In the genomic region with DNA sequence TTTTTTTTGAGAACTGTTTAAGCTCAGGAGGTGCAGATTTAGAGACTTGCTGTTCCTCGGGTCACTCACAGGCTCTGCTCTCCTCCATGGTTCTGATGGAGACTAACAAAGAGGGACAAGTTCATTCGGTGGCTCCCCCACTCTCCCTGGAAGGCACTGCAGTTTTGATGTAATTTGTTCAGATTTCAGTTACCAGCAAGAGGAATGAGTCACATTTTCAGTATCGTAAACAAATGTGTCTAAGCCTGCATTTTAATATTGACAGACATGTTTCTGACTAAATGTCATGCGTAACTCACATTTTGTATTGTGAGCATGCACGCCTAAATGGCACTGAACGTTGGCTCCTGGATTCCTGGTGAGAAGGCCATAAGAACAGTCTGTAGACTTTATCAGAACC, we compare ENCODE assay signal across 19 mouse cellular contexts. TPM values are rescaled to one million over a fixed set of nuclear protein-coding genes. Genes with fewer than 3 reads are reported as not detected.
DNase-seq lines count a peak whose midpoint lies in the region; ATAC-seq lines count a peak whose summit lies in the region.
"Had no signal": no experiment of that assay in that cellular context is flagged by ENCODE, and none has a peak within 500 bp of the region (broad histone marks: within the 10 kb centered on the region; RNA-seq: fewer than 3 reads in every experiment).

No protein-coding gene starts in this region.

- no peak for DNase-seq in forebrain, embryonic 10.5 days (ENCODE audit: extremely low spot score, low spot score)
- DNase-seq in forebrain, embryonic 11.5 days (ENCODE audit: low spot score), result no peak
- peak; percentile 89 for DNase-seq in midbrain, embryonic 11.5 days (ENCODE audit: low spot score, missing footprints)
- DNase-seq in embryo, embryonic 11 days, result no peak
- no peak for DNase-seq in embryo, embryonic 10 days (ENCODE audit: low spot score)
- DNase-seq: adrenal gland, adult 2 months; adrenal gland, postnatal 25 days; cerebellum, adult 2 months; cerebellum, postnatal 10 days; gastrocnemius, postnatal 36 days; heart, adult 11 months had no signal

- no peaks in the 10 kb centered on the region for H3K9me3 ChIP-seq in forebrain, embryonic 10.5 days
- H3K9me3 ChIP-seq in forebrain, embryonic 11.5 days (ENCODE audit: control insufficient read depth, low read length), result no peaks in the 10 kb centered on the region
- no peaks in the 10 kb centered on the region for H3K9me3 ChIP-seq in midbrain, embryonic 11.5 days (ENCODE audit: control insufficient read depth, low read length)
- no peaks in the 10 kb centered on the region for H3K9me3 ChIP-seq in midbrain, embryonic 13.5 days
- H3K9me3 ChIP-seq in forebrain, embryonic 15.5 days, result no peaks in the 10 kb centered on the region
- H3K9me3 ChIP-seq: embryonic facial prominence, embryonic 12.5 days; heart, embryonic 13.5 days; hindbrain, embryonic 15.5 days had no signal

- no peak overlapping the region for H3K9ac ChIP-seq in forebrain, embryonic 11.5 days (ENCODE audit: low read length)
- H3K9ac ChIP-seq in midbrain, embryonic 11.5 days (ENCODE audit: low read length), result no peak overlapping the region
- no peak overlapping the region for H3K9ac ChIP-seq in midbrain, embryonic 13.5 days (replicated peaks)
- no peak overlapping the region for H3K9ac ChIP-seq in forebrain, embryonic 15.5 days (replicated peaks)
- H3K9ac ChIP-seq: embryonic facial prominence, embryonic 12.5 days; heart, embryonic 13.5 days; hindbrain, embryonic 15.5 days had no signal

- H3K4me1 ChIP-seq in forebrain, embryonic 10.5 days, result peaks cover 40% of the 10 kb centered on the region
- H3K4me1 ChIP-seq in forebrain, embryonic 11.5 days (replicated peaks; ENCODE audit: control insufficient read depth, insufficient read depth, low read length), result peaks cover 25% of the 10 kb centered on the region
- H3K4me1 ChIP-seq in midbrain, embryonic 11.5 days (ENCODE audit: control insufficient read depth, insufficient read depth, low read length), result peaks cover 30% of the 10 kb centered on the region
- H3K4me1 ChIP-seq in midbrain, embryonic 13.5 days (replicated peaks), result peaks cover 35% of the 10 kb centered on the region
- peaks cover 48% of the 10 kb centered on the region for H3K4me1 ChIP-seq in forebrain, embryonic 15.5 days

- 70% methylated on average over 6 of the region's 6 CpGs for WGBS in forebrain, embryonic 10.5 days
- 67% methylated on average over 6 of the region's 6 CpGs for WGBS in forebrain, embryonic 11.5 days
- 56% methylated on average over 6 of the region's 6 CpGs for WGBS in midbrain, embryonic 11.5 days
- 48% methylated on average over 6 of the region's 6 CpGs for WGBS in midbrain, embryonic 13.5 days
- WGBS in forebrain, embryonic 15.5 days, result 34% methylated on average over 6 of the region's 6 CpGs

- H3K4me2 ChIP-seq in forebrain, embryonic 11.5 days (ENCODE audit: low read depth, low read length, severe bottlenecking), result no peak overlapping the region
- H3K4me2 ChIP-seq in midbrain, embryonic 11.5 days, result no peak overlapping the region
- H3K4me2 ChIP-seq in midbrain, embryonic 13.5 days (replicated peaks), result no peak overlapping the region
- H3K4me2 ChIP-seq in forebrain, embryonic 15.5 days (replicated peaks), result no peak overlapping the region
- H3K4me2 ChIP-seq: embryonic facial prominence, embryonic 12.5 days; heart, embryonic 13.5 days; hindbrain, embryonic 15.5 days had no signal

- no peaks in the 10 kb centered on the region for H3K36me3 ChIP-seq in forebrain, embryonic 10.5 days (replicated peaks)
- no peaks in the 10 kb centered on the region for H3K36me3 ChIP-seq in forebrain, embryonic 11.5 days (ENCODE audit: control insufficient read depth, insufficient read depth, low read length)
- H3K36me3 ChIP-seq in midbrain, embryonic 11.5 days (ENCODE audit: control insufficient read depth, insufficient read depth, low read length), result no peaks in the 10 kb centered on the region
- H3K36me3 ChIP-seq in midbrain, embryonic 13.5 days, result no peaks in the 10 kb centered on the region
- H3K36me3 ChIP-seq in forebrain, embryonic 15.5 days, result no peaks in the 10 kb centered on the region
- H3K36me3 ChIP-seq: embryonic facial prominence, embryonic 12.5 days; heart, embryonic 13.5 days; hindbrain, embryonic 15.5 days had no signal

- peaks cover 32% of the 10 kb centered on the region for H3K27me3 ChIP-seq in forebrain, embryonic 10.5 days (ENCODE audit: poor library complexity, severe bottlenecking)
- H3K27me3 ChIP-seq in forebrain, embryonic 11.5 days (ENCODE audit: control insufficient read depth, insufficient read depth, low read length), result peaks cover 9% of the 10 kb centered on the region
- peaks cover 32% of the 10 kb centered on the region for H3K27me3 ChIP-seq in midbrain, embryonic 11.5 days (ENCODE audit: control insufficient read depth, insufficient read depth, low read length)
- H3K27me3 ChIP-seq in midbrain, embryonic 13.5 days, result peaks cover 52% of the 10 kb centered on the region
- no peaks in the 10 kb centered on the region for H3K27me3 ChIP-seq in forebrain, embryonic 15.5 days

- no peak for ATAC-seq in forebrain, embryonic 11.5 days (replicated peaks; ENCODE audit: low FRiP score)
- no peak for ATAC-seq in midbrain, embryonic 11.5 days (ENCODE audit: low FRiP score)
- no peak for ATAC-seq in midbrain, embryonic 13.5 days
- no peak for ATAC-seq in forebrain, embryonic 15.5 days (replicated peaks)
- ATAC-seq: intestine, embryonic 16.5 days had no signal

- no peak overlapping the region for H3K4me3 ChIP-seq in forebrain, embryonic 10.5 days
- no peak overlapping the region for H3K4me3 ChIP-seq in forebrain, embryonic 11.5 days (ENCODE audit: low read depth, low read length)
- H3K4me3 ChIP-seq in midbrain, embryonic 11.5 days (ENCODE audit: low read depth, low read length), result no peak overlapping the region
- H3K4me3 ChIP-seq in midbrain, embryonic 13.5 days (replicated peaks), result no peak overlapping the region
- H3K4me3 ChIP-seq in forebrain, embryonic 15.5 days, result no peak overlapping the region
- H3K4me3 ChIP-seq: embryonic facial prominence, embryonic 12.5 days; heart, embryonic 13.5 days; hindbrain, embryonic 15.5 days had no signal

- 0 out of 2 replicates have a peak overlapping the region, but pooled peaks have one; percentile 2 for H3K27ac ChIP-seq in forebrain, embryonic 10.5 days
- no peak overlapping the region for H3K27ac ChIP-seq in forebrain, embryonic 11.5 days (ENCODE audit: low read depth, low read length)
- H3K27ac ChIP-seq in midbrain, embryonic 11.5 days (ENCODE audit: low read depth, low read length), result no peak overlapping the region
- no peak overlapping the region for H3K27ac ChIP-seq in midbrain, embryonic 13.5 days
- H3K27ac ChIP-seq in forebrain, embryonic 15.5 days (replicated peaks), result peak overlapping the region; percentile 86
- H3K27ac ChIP-seq: embryonic facial prominence, embryonic 12.5 days; heart, embryonic 13.5 days; hindbrain, embryonic 15.5 days had no signal

RNA-seq across cellular contexts. Expression of gene Slc18a2, which starts 5.2 kb away (rescaled TPM):
- 10.8 and 10.9 TPM in 2 replicates for polyA plus RNA-seq in forebrain, embryonic 10.5 days (2016; fragmentation: Nextera tagmentation; extraction: Ambion mirVana)
- polyA plus RNA-seq in forebrain, embryonic 11.5 days (2014; fragmentation: Nextera tagmentation; extraction: Ambion mirVana), result 19.3 and 19.7 TPM in 2 replicates
- polyA plus RNA-seq in midbrain, embryonic 11.5 days (2014; fragmentation: Nextera tagmentation; extraction: Ambion mirVana), result 16.0 and 19.0 TPM in 2 replicates
- polyA plus RNA-seq in midbrain, embryonic 13.5 days (2015; fragmentation: Nextera tagmentation; extraction: Ambion mirVana), result 28.1 and 31.5 TPM in 2 replicates
- 24.1 and 25.0 TPM in 2 replicates for polyA plus RNA-seq in forebrain, embryonic 15.5 days (2015; fragmentation: Nextera tagmentation; extraction: Ambion mirVana)

RNA-seq across cellular contexts. Expression of gene Kcnk18, which starts 46.9 kb away (rescaled TPM):
- polyA plus RNA-seq in forebrain, embryonic 10.5 days (2016; fragmentation: Nextera tagmentation; extraction: Ambion mirVana), result not detected in 2 replicates
- polyA plus RNA-seq in forebrain, embryonic 11.5 days (2014; fragmentation: Nextera tagmentation; extraction: Ambion mirVana), result not detected in 2 replicates
- not detected in 2 replicates for polyA plus RNA-seq in midbrain, embryonic 11.5 days (2014; fragmentation: Nextera tagmentation; extraction: Ambion mirVana)
- polyA plus RNA-seq in midbrain, embryonic 13.5 days (2015; fragmentation: Nextera tagmentation; extraction: Ambion mirVana), result not detected in 2 replicates
- not detected in 2 replicates for polyA plus RNA-seq in forebrain, embryonic 15.5 days (2015; fragmentation: Nextera tagmentation; extraction: Ambion mirVana)
- polyA plus RNA-seq: adrenal gland, adult 2 months; C2C12; cerebellum, adult 2 months; embryonic facial prominence, embryonic 12.5 days; heart, embryonic 13.5 days; heart, postnatal 0 days; intestine, embryonic 16.5 days had no signal

RNA-seq across cellular contexts. Expression of gene Rps12-ps3, which starts 56.2 kb away (rescaled TPM):
- 12.4 and 20.8 TPM in 2 replicates for polyA plus RNA-seq in forebrain, embryonic 10.5 days (2016; fragmentation: Nextera tagmentation; extraction: Ambion mirVana)
- 9.5 and 13.5 TPM in 2 replicates for polyA plus RNA-seq in forebrain, embryonic 11.5 days (2014; fragmentation: Nextera tagmentation; extraction: Ambion mirVana)
- polyA plus RNA-seq in midbrain, embryonic 11.5 days (2014; fragmentation: Nextera tagmentation; extraction: Ambion mirVana), result 15.1 and 25.5 TPM in 2 replicates
- polyA plus RNA-seq in midbrain, embryonic 13.5 days (2015; fragmentation: Nextera tagmentation; extraction: Ambion mirVana), result 1.7 and 6.7 TPM in 2 replicates
- polyA plus RNA-seq in forebrain, embryonic 15.5 days (2015; fragmentation: Nextera tagmentation; extraction: Ambion mirVana), result 7.7 and 10.5 TPM in 2 replicates
- polyA plus RNA-seq: hindbrain, embryonic 15.5 days had no signal

Comparison
In these comparisons a context has a peak if more than half of its experiments do, and no peak if none do; other contexts are left out.
1. H3K27ac ChIP-seq: peak in forebrain, embryonic 10.5 days (single experiment) and forebrain, embryonic 15.5 days (single experiment); none in forebrain, embryonic 11.5 days (single experiment), midbrain, embryonic 11.5 days (single experiment) and midbrain, embryonic 13.5 days (single experiment).